Mouse (Mus musculus) CH12.LX (cell line): ENCODE data around the gene Rubcnl. TPM values are rescaled to one million over a fixed set of nuclear protein-coding genes. Genes with fewer than 3 reads are reported as not detected.

Experiments
- DNase-seq: peaks from one replicate; pipeline ENCODE4 v3.0.0-alpha.2; 2013; ENCODE audit errors: extremely low read depth
- H3K27ac ChIP-seq: 2 replicates; pipeline ENCODE4 v1.5.1; 2012; ENCODE audit warnings: low read depth, mild to moderate bottlenecking, control low read depth, moderate library complexity; ENCODE audit not compliant: insufficient read depth
- H3K27me3 ChIP-seq: replicated peaks from 2 replicates; pipeline ENCODE3; 2012; ENCODE audit warnings: inconsistent platforms
- H3K36me3 ChIP-seq, 2 experiments: replicated peaks in 1 of 2; 2 replicates each; pipeline versions ENCODE3 to v1.6.1; 2012; ENCODE audit warnings: inconsistent platforms in 1 of 2, low read length in 1 of 2, mild to moderate bottlenecking in 1 of 2, mixed read lengths in 1 of 2, moderate library complexity in 1 of 2; ENCODE audit not compliant: control insufficient read depth in 1 of 2, insufficient read depth in 1 of 2
- H3K4me1 ChIP-seq, 2 experiments: 2 replicates each; pipeline ENCODE4 v1.6.1; 2012; ENCODE audit warnings: inconsistent platforms in 1 of 2, moderate library complexity in 1 of 2; ENCODE audit not compliant: insufficient read depth in 2 of 2, control insufficient read depth in 1 of 2
- H3K4me2 ChIP-seq: 2 replicates; pipeline ENCODE4 v1.6.1; 2012; ENCODE audit warnings: low read depth, mild to moderate bottlenecking, control low read depth; ENCODE audit not compliant: poor library complexity, insufficient read depth, severe bottlenecking
- H3K4me3 ChIP-seq, 3 experiments: fragments of 150-350 bp in 1 of 3; sonication (generic) in 1 of 3; replicated peaks in 1 of 3; 2 replicates each; pipeline versions ENCODE3 to v1.5.1; 2011 to 2012; ENCODE audit warnings: low read depth in 2 of 3, low read length in 2 of 3, mild to moderate bottlenecking in 2 of 3, moderate library complexity in 2 of 3, control low read depth in 1 of 3, improper control_type of control experiment in 1 of 3, inconsistent platforms in 1 of 3, mixed read lengths in 1 of 3; ENCODE audit not compliant: poor library complexity in 1 of 3
- H3K79me2 ChIP-seq: replicated peaks from 2 replicates; pipeline ENCODE4 v1.6.1; 2012; ENCODE audit warnings: mild to moderate bottlenecking, moderate library complexity; ENCODE audit not compliant: control insufficient read depth, poor library complexity, insufficient read depth, severe bottlenecking; ENCODE audit errors: extremely low read depth
- H3K9ac ChIP-seq: 2 replicates; pipeline ENCODE4 v1.6.1; 2012; ENCODE audit warnings: low read depth, mild to moderate bottlenecking, control low read depth, moderate library complexity; ENCODE audit not compliant: insufficient read depth
- H3K9me3 ChIP-seq: replicated peaks from 2 replicates; pipeline ENCODE3; 2012; ENCODE audit warnings: low read length, inconsistent platforms, mixed read lengths
- BHLHE40 ChIP-seq: IDR thresholded peaks from 2 replicates; pipeline ENCODE4 v1.6.1; 2011; ENCODE audit warnings: mild to moderate bottlenecking, low read depth, low read length, improper control_type of control experiment
- CHD2 ChIP-seq: IDR thresholded peaks from 2 replicates; pipeline ENCODE4 v1.6.1; 2011; ENCODE audit warnings: low read length, improper control_type of control experiment
- CTCF ChIP-seq, 2 experiments: IDR thresholded peaks in 1 of 2; conservative IDR thresholded peaks in 1 of 2; 2 replicates each; pipeline ENCODE4 v1.5.1; 2011 to 2012; ENCODE audit warnings: low read depth in 2 of 2, low read length in 2 of 2, improper control_type of control experiment in 1 of 2, inconsistent platforms in 1 of 2, mild to moderate bottlenecking in 1 of 2, moderate library complexity in 1 of 2
- E2F4 ChIP-seq: IDR thresholded peaks from 2 replicates; pipeline ENCODE4 v1.6.1; 2011; ENCODE audit warnings: low read depth, low read length, improper control_type of control experiment; ENCODE audit not compliant: insufficient replicate concordance
- EP300 ChIP-seq: IDR thresholded peaks from 2 replicates; pipeline ENCODE4 v1.6.1; 2011; ENCODE audit warnings: low read length, improper control_type of control experiment
- ETS1 ChIP-seq: conservative IDR thresholded peaks from 2 replicates; pipeline ENCODE4 v1.6.1; 2012; ENCODE audit warnings: low read depth, mild to moderate bottlenecking, inconsistent platforms, low read length, improper control_type of control experiment, moderate library complexity
- GABPA ChIP-seq: IDR thresholded peaks from 2 replicates; pipeline ENCODE4 v1.6.1; 2012; ENCODE audit warnings: low read depth, low read length, improper control_type of control experiment, inconsistent platforms; ENCODE audit not compliant: insufficient replicate concordance
- HCFC1 ChIP-seq: IDR thresholded peaks from 2 replicates; pipeline ENCODE4 v1.6.1; 2012; ENCODE audit warnings: low read depth, mild to moderate bottlenecking, inconsistent platforms, low read length, improper control_type of control experiment
- IRF4 ChIP-seq: IDR thresholded peaks from 2 replicates; pipeline ENCODE4 v1.6.1; 2014; ENCODE audit warnings: low read depth, mild to moderate bottlenecking, inconsistent platforms, low read length, improper control_type of control experiment
- JUN ChIP-seq: IDR thresholded peaks from 2 replicates; pipeline ENCODE4 v1.6.1; 2011; ENCODE audit warnings: low read depth, mild to moderate bottlenecking, low read length, improper control_type of control experiment, moderate library complexity; ENCODE audit not compliant: insufficient read depth
- JUND ChIP-seq: conservative IDR thresholded peaks from 2 replicates; pipeline ENCODE4 v1.6.1; 2011; ENCODE audit warnings: low read depth, low read length, improper control_type of control experiment
- KAT2A ChIP-seq: IDR thresholded peaks from 2 replicates; pipeline ENCODE4 v1.6.1; 2012; ENCODE audit warnings: low read length, improper control_type of control experiment, inconsistent platforms; ENCODE audit not compliant: insufficient replicate concordance
- MAFK ChIP-seq: IDR thresholded peaks from 2 replicates; pipeline ENCODE4 v1.6.1; 2011; ENCODE audit warnings: low read length, improper control_type of control experiment; ENCODE audit not compliant: insufficient replicate concordance
- MAX ChIP-seq: IDR thresholded peaks from 2 replicates; pipeline ENCODE4 v1.6.1; 2011; ENCODE audit warnings: low read length, improper control_type of control experiment
- MAZ ChIP-seq: IDR thresholded peaks from 2 replicates; pipeline ENCODE4 v1.6.1; 2012; ENCODE audit warnings: low read depth, mild to moderate bottlenecking, inconsistent platforms, low read length, improper control_type of control experiment, moderate library complexity
- MXI1 ChIP-seq: IDR thresholded peaks from 2 replicates; pipeline ENCODE4 v1.6.1; 2011; ENCODE audit warnings: mild to moderate bottlenecking, low read depth, low read length, improper control_type of control experiment
- NELFE ChIP-seq: IDR thresholded peaks from 2 replicates; pipeline ENCODE4 v1.6.1; 2011; ENCODE audit warnings: low read depth, low read length, improper control_type of control experiment
- POLR2A ChIP-seq: IDR thresholded peaks from 2 replicates; pipeline ENCODE4 v1.6.1; 2011; ENCODE audit warnings: low read depth, mild to moderate bottlenecking, improper control_type of control experiment, low read length
- RAD21 ChIP-seq: IDR thresholded peaks from 2 replicates; pipeline ENCODE4 v1.6.1; 2011; ENCODE audit warnings: low read depth, mild to moderate bottlenecking, low read length, improper control_type of control experiment, moderate library complexity
- RCOR1 ChIP-seq: conservative IDR thresholded peaks from 2 replicates; pipeline ENCODE4 v1.6.1; 2012; ENCODE audit warnings: low read depth, mild to moderate bottlenecking, inconsistent platforms, low read length, improper control_type of control experiment
- SIN3A ChIP-seq: IDR thresholded peaks from 2 replicates; pipeline ENCODE4 v1.6.1; 2012; ENCODE audit warnings: low read length, improper control_type of control experiment, inconsistent platforms
- SMC3 ChIP-seq: IDR thresholded peaks from 2 replicates; pipeline ENCODE4 v1.6.1; 2011; ENCODE audit warnings: low read depth, low read length, improper control_type of control experiment
- TBP ChIP-seq: conservative IDR thresholded peaks from 2 replicates; pipeline ENCODE4 v1.6.1; 2011; ENCODE audit warnings: low read depth, low read length, improper control_type of control experiment
- UBTF ChIP-seq: IDR thresholded peaks from 2 replicates; pipeline ENCODE4 v1.6.1; 2012; ENCODE audit warnings: low read depth, mild to moderate bottlenecking, inconsistent platforms, low read length, improper control_type of control experiment, moderate library complexity
- USF1 ChIP-seq: IDR thresholded peaks from 2 replicates; pipeline ENCODE4 v1.6.1; 2014; ENCODE audit warnings: low read depth, mild to moderate bottlenecking, inconsistent platforms, low read length, improper control_type of control experiment
- USF2 ChIP-seq: conservative IDR thresholded peaks from 2 replicates; pipeline ENCODE4 v1.6.1; 2011; ENCODE audit warnings: low read depth, low read length, improper control_type of control experiment
- ZKSCAN1 ChIP-seq: IDR thresholded peaks from 2 replicates; pipeline ENCODE4 v1.6.1; 2012; ENCODE audit warnings: low read depth, inconsistent platforms, low read length, improper control_type of control experiment, borderline replicate concordance
- ZMIZ1 ChIP-seq: IDR thresholded peaks from 2 replicates; pipeline ENCODE4 v1.6.1; 2012; ENCODE audit warnings: low read depth, mild to moderate bottlenecking, inconsistent platforms, low read length, improper control_type of control experiment
- dilution Hi-C: fragments of 300-500 bp; cut with MboI; formaldehyde crosslinking; loops from 2 replicates; pipeline ENCODE4 v1.14.3; 2020; ENCODE audit warnings: low sequenced_read_pairs; ENCODE audit not compliant: extremely low pct_unique_long_range_greater_than_20kb, extremely low pct_ligation_motif_present
- in situ Hi-C: fragments of 300-500 bp; cut with MboI; formaldehyde crosslinking; loops from 3 replicates; pipeline ENCODE4 v1.14.3; 2019; ENCODE audit warnings: low sequenced_read_pairs, low pct_ligation_motif_present, low pct_unique_long_range_greater_than_20kb, mixed read lengths
- polyA plus RNA-seq: library from polyadenylated mRNA; unstranded; fragments of >175 nt; gene quantifications from 2 replicates; pipeline ENCODE4 v1.2.1, GENCODE M21; 2012; ENCODE audit warnings: low read depth; ENCODE audit not compliant: insufficient read length
- total RNA-seq, 2 experiments: library from RNA; depleted of rRNA; stranded (reverse); fragments of 300-350 nt in 1 of 2; fragments of >200 nt in 1 of 2; gene quantifications; 2 replicates each; pipeline ENCODE4 v1.2.3; 2012 to 2014

The Rubcnl gene
- total and polyA plus RNA-seq, 3 experiments, result 24.7 to 27.2 (median 24.9) TPM

DNA sequence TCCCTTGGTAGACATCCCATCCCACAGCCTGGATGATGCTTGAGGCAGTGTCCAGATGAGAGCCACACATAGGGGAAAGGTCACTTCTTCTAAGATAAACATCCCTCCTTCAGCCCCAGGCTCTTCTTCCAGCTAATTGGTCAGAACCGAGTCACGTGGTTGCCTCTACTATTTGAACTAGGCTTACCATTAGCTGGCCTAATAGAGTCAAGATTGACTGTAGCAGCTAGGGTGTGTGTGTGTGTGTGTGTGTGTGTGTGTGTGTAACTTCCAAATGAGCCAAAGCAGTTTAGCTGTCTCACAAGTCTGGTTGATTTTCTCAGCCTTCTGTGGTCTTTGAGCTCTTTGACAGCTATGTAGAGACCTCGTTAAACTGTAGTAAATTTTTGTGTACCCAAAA lies 29.3 kb upstream of the Rubcnl start:
- in situ Hi-C loops, result no loop called here
- H3K9ac ChIP-seq, result peak overlapping the region; percentile 12; the same call in 1 of the 2 replicates
- H3K27ac ChIP-seq, result no peak overlapping the region
- H3K36me3 ChIP-seq, result peaks cover 0 to 15% of the 10 kb centered on the region in 2 experiments
- H3K9me3 ChIP-seq, result no peaks in the 10 kb centered on the region
- H3K27me3 ChIP-seq, result no peaks in the 10 kb centered on the region
- TF ChIP-seq SIN3A (peak; percentile 50; the same call in 1 of the 2 replicates), NELFE (no peak), BHLHE40 (no peak), USF2 (peak; percentile 78), POLR2A (no peak), GABPA (no peak), SMC3 (no peak), MAX (peak; percentile 85), RCOR1 (no peak), USF1 (peak; percentile 80), TBP (no peak), CTCF (conservative IDR thresholded peaks at IDR 0.05 in 1 of 2, IDR thresholded peaks at IDR 0.05 in 1 of 2; ENCODE audit: low read depth in 2 of 2, low read length in 2 of 2) (no peak), RAD21 (no peak), E2F4 (no peak), JUN (no peak), IRF4 (no peak), ZKSCAN1 (no peak), EP300 (no peak), MAZ (no peak), ETS1 (no peak), HCFC1 (no peak), UBTF (no peak), KAT2A (no peak), JUND (no peak), MXI1 (no peak; the same call in 1 of the 2 replicates), CHD2 (no peak), MAFK (no peak), ZMIZ1 (no peak)
- H3K4me3 ChIP-seq, result peak overlapping the region; percentile 36 to 53 (median 45)
- no peak overlapping the region; the same call in 1 of the 2 replicates for H3K4me2 ChIP-seq
- DNase-seq, result peak; percentile 75
- dilution Hi-C loops, result no loop called here
- no peaks in the 10 kb centered on the region for H3K79me2 ChIP-seq
- peaks cover 14 to 44% of the 10 kb centered on the region in 2 experiments for H3K4me1 ChIP-seq
